9 mouse cellular contexts compared by ENCODE assay signal in genomic region chr8:70703287-70703686, GRCm38 (mm10). TPM values are rescaled to one million over a fixed set of nuclear protein-coding genes. Genes with fewer than 3 reads are reported as not detected.
A peak's percentile ranks its signal among the peaks of the same experiment; 100 is the strongest.
DNase-seq lines count a peak whose midpoint lies in the region; ATAC-seq lines count a peak whose summit lies in the region.
"Had no signal": no experiment of that assay in that cellular context is flagged by ENCODE, and none has a peak within 500 bp of the region (broad histone marks: within the 10 kb centered on the region; RNA-seq: fewer than 3 reads in every experiment).

Iqcn (plus strand) TSS chr8:70703457.

- no peak for DNase-seq in hindbrain, embryonic 10.5 days (ENCODE audit: low spot score)
- DNase-seq in hindbrain, embryonic 11.5 days (ENCODE audit: low spot score), result no peak
- DNase-seq in forebrain, embryonic 14.5 days (ENCODE audit: low spot score), result no peak
- no peak for DNase-seq in left cerebral cortex, adult 8-10 months (ENCODE audit: low spot score in 2 of 2)
- DNase-seq in urinary bladder, adult 18-20 months (ENCODE audit: low spot score in 2 of 2), result no peak

- no peak for ATAC-seq in hindbrain, embryonic 11.5 days (ENCODE audit: low FRiP score)
- no peak for ATAC-seq in embryonic facial prominence, embryonic 12.5 days (ENCODE audit: insufficient number of reproducible peaks, insufficient read depth, low FRiP score, low TSS enrichment)
- ATAC-seq in forebrain, embryonic 14.5 days, result no peak
- no peak for ATAC-seq in midbrain, embryonic 13.5 days
- ATAC-seq in CD4-positive, CD25-positive, alpha-beta regulatory T cell, adult 4 months, result no peak

- no peaks in the 10 kb centered on the region for H3K9me3 ChIP-seq in hindbrain, embryonic 10.5 days
- H3K9me3 ChIP-seq in hindbrain, embryonic 11.5 days (ENCODE audit: control insufficient read depth, low read length), result no peaks in the 10 kb centered on the region
- H3K9me3 ChIP-seq in embryonic facial prominence, embryonic 12.5 days, result no peaks in the 10 kb centered on the region
- H3K9me3 ChIP-seq in forebrain, embryonic 14.5 days (replicated peaks; ENCODE audit: control insufficient read depth, low read length), result no peaks in the 10 kb centered on the region
- no peaks in the 10 kb centered on the region for H3K9me3 ChIP-seq in midbrain, embryonic 13.5 days

- peak within 1 kb of the TSS; percentile 1; the same call in 1 of the 2 replicates for H3K4me3 ChIP-seq in hindbrain, embryonic 10.5 days
- H3K4me3 ChIP-seq in hindbrain, embryonic 11.5 days (ENCODE audit: low read depth, low read length), result no peak within 1 kb of the TSS
- no peak within 1 kb of the TSS for H3K4me3 ChIP-seq in embryonic facial prominence, embryonic 12.5 days
- no peak within 1 kb of the TSS for H3K4me3 ChIP-seq in forebrain, embryonic 14.5 days (ENCODE audit: low read depth, low read length)
- 0 out of 2 replicates have a peak within 1 kb of the TSS, but pooled peaks have one; percentile 98 for H3K4me3 ChIP-seq in midbrain, embryonic 13.5 days (replicated peaks)

- peaks cover 32% of the 10 kb centered on the region for H3K4me1 ChIP-seq in hindbrain, embryonic 10.5 days (replicated peaks)
- peaks cover 8% of the 10 kb centered on the region for H3K4me1 ChIP-seq in hindbrain, embryonic 11.5 days (replicated peaks; ENCODE audit: control insufficient read depth, insufficient read depth, low read length)
- peaks cover 17% of the 10 kb centered on the region for H3K4me1 ChIP-seq in embryonic facial prominence, embryonic 12.5 days
- peaks cover 11% of the 10 kb centered on the region for H3K4me1 ChIP-seq in forebrain, embryonic 14.5 days (ENCODE audit: control insufficient read depth, insufficient read depth, low read length)
- peaks cover 33% of the 10 kb centered on the region for H3K4me1 ChIP-seq in midbrain, embryonic 13.5 days (replicated peaks)

- 95% methylated on average over 3 of the region's 3 CpGs for WGBS in hindbrain, embryonic 10.5 days
- WGBS in hindbrain, embryonic 11.5 days, result 96% methylated on average over 3 of the region's 3 CpGs
- 89% methylated on average over 3 of the region's 3 CpGs for WGBS in embryonic facial prominence, embryonic 12.5 days
- WGBS in forebrain, embryonic 14.5 days, result 100% methylated on average over 3 of the region's 3 CpGs
- WGBS in midbrain, embryonic 13.5 days, result 99% methylated on average over 3 of the region's 3 CpGs

- peaks cover 28% of the 10 kb centered on the region for H3K36me3 ChIP-seq in hindbrain, embryonic 10.5 days
- peaks cover 5% of the 10 kb centered on the region for H3K36me3 ChIP-seq in hindbrain, embryonic 11.5 days (ENCODE audit: control insufficient read depth, insufficient read depth, low read length)
- H3K36me3 ChIP-seq in embryonic facial prominence, embryonic 12.5 days, result peaks cover 9% of the 10 kb centered on the region; the same call in 1 of the 2 replicates
- peaks cover 10% of the 10 kb centered on the region; the same call in 1 of the 2 replicates for H3K36me3 ChIP-seq in forebrain, embryonic 14.5 days (ENCODE audit: control insufficient read depth, insufficient read depth, low read length)
- H3K36me3 ChIP-seq in midbrain, embryonic 13.5 days, result peaks cover 24% of the 10 kb centered on the region

- no peak within 1 kb of the TSS for H3K9ac ChIP-seq in hindbrain, embryonic 11.5 days (ENCODE audit: low read depth, low read length)
- no peak within 1 kb of the TSS for H3K9ac ChIP-seq in embryonic facial prominence, embryonic 12.5 days
- peak within 1 kb of the TSS; percentile 35 for H3K9ac ChIP-seq in forebrain, embryonic 14.5 days (ENCODE audit: low read length)
- H3K9ac ChIP-seq in midbrain, embryonic 13.5 days (replicated peaks), result no peak within 1 kb of the TSS; the same call in none of the 2 replicates

- no peak within 1 kb of the TSS for H3K27ac ChIP-seq in hindbrain, embryonic 10.5 days
- H3K27ac ChIP-seq in hindbrain, embryonic 11.5 days (ENCODE audit: low read depth, low read length), result no peak within 1 kb of the TSS
- no peak within 1 kb of the TSS for H3K27ac ChIP-seq in embryonic facial prominence, embryonic 12.5 days
- H3K27ac ChIP-seq in forebrain, embryonic 14.5 days (ENCODE audit: low read depth, low read length), result no peak within 1 kb of the TSS
- no peak within 1 kb of the TSS for H3K27ac ChIP-seq in midbrain, embryonic 13.5 days

- no peak within 1 kb of the TSS for H3K4me2 ChIP-seq in hindbrain, embryonic 11.5 days (replicated peaks; ENCODE audit: low read depth, low read length)
- 0 out of 2 replicates have a peak within 1 kb of the TSS, but pooled peaks have one; percentile 68 for H3K4me2 ChIP-seq in embryonic facial prominence, embryonic 12.5 days (replicated peaks)
- peak within 1 kb of the TSS; percentile 58; the same call in 1 of the 2 replicates for H3K4me2 ChIP-seq in forebrain, embryonic 14.5 days (ENCODE audit: low read length)
- peak within 1 kb of the TSS; percentile 81 for H3K4me2 ChIP-seq in midbrain, embryonic 13.5 days (replicated peaks)

- H3K27me3 ChIP-seq in hindbrain, embryonic 10.5 days (ENCODE audit: insufficient read depth, poor library complexity, severe bottlenecking), result no peaks in the 10 kb centered on the region
- H3K27me3 ChIP-seq in hindbrain, embryonic 11.5 days (ENCODE audit: control insufficient read depth, insufficient read depth, low read length), result no peaks in the 10 kb centered on the region
- H3K27me3 ChIP-seq in embryonic facial prominence, embryonic 12.5 days, result no peaks in the 10 kb centered on the region
- H3K27me3 ChIP-seq in forebrain, embryonic 14.5 days (replicated peaks; ENCODE audit: control insufficient read depth, insufficient read depth, low read length), result no peaks in the 10 kb centered on the region
- no peaks in the 10 kb centered on the region for H3K27me3 ChIP-seq in midbrain, embryonic 13.5 days

RNA-seq across cellular contexts. Expression of gene Iqcn, which starts in this region (rescaled TPM):
- 0.07 TPM in 1 of 2 replicates, not detected in the other for polyA plus RNA-seq in hindbrain, embryonic 10.5 days (2016; fragmentation: Nextera tagmentation; extraction: Ambion mirVana)
- polyA plus RNA-seq in hindbrain, embryonic 11.5 days (2014; fragmentation: Nextera tagmentation; extraction: Ambion mirVana), result 0.03 and 0.14 TPM in 2 replicates
- polyA plus RNA-seq in embryonic facial prominence, embryonic 12.5 days (2016; fragmentation: Nextera tagmentation; extraction: Ambion mirVana), result not detected in 2 replicates
- polyA plus RNA-seq in forebrain, embryonic 14.5 days (2014; fragmentation: Nextera tagmentation; extraction: Ambion mirVana), result 0.06 and 0.10 TPM in 2 replicates
- 0.07 and 0.08 TPM in 2 replicates for polyA plus RNA-seq in midbrain, embryonic 13.5 days (2015; fragmentation: Nextera tagmentation; extraction: Ambion mirVana)
- polyA plus RNA-seq in CD4-positive, CD25-positive, alpha-beta regulatory T cell, adult 4 months (2017; shearing (Covaris generic)), result under 1 TPM in 1 of 2 experiments, not detected in 1; 0.07 TPM
- under 1 TPM in 1 of 4 experiments, not detected in 3; 0.07 TPM for total RNA-seq in left cerebral cortex, adult 8-10 months (2022)
- polyA plus RNA-seq: lung, embryonic 16.5 days had no signal

Comparison
In these comparisons a context has a peak if more than half of its experiments do, and no peak if none do; other contexts are left out.
1. H3K4me3 ChIP-seq: peak in hindbrain, embryonic 10.5 days (single experiment) and midbrain, embryonic 13.5 days (single experiment); none in hindbrain, embryonic 11.5 days (single experiment), embryonic facial prominence, embryonic 12.5 days (single experiment) and forebrain, embryonic 14.5 days (single experiment).